Mouse (Mus musculus): ENCODE results near the gene Traf3. TPM values are rescaled to one million over a fixed set of nuclear protein-coding genes. Genes with fewer than 3 reads are reported as not detected.

Gene Traf3
- polyA plus RNA-seq, 1 experiment from 2014 or later, result 23.4 TPM

DNA sequence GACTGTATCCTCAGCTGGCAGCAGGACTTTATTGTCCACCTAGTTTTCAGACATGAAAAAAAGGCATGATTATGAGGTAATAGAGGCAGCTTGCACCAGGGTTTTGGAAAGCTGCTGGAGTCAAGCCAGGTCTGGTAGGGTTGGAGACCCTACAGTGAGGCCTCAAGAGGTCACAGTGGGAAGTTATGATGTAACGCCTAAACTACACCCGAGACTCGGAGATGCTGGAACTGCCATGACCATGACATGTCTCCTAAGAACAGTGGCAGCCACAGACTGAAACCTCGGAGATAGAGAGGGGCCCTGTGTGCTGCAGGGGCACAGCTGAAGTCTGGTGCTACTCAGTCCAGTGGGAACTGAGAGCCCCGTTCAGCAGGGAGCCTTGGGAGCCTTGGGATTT, 18.3 kb downstream of the Traf3 start, which contains the start of gene 4930595D18Rik:
Gene 4930595D18Rik (minus strand): TSS at position 16 of the 400 bp plus-strand sequence.
- no peaks in the 10 kb centered on the region for H3K27me3 ChIP-seq
- H3K27ac ChIP-seq, result no peak within 1 kb of the TSS
- no peak within 1 kb of the TSS for H3K9ac ChIP-seq
- no peaks in the 10 kb centered on the region for H3K9me3 ChIP-seq (replicated peaks)
- H3K4me1 ChIP-seq, result no peaks in the 10 kb centered on the region
- no peak within 1 kb of the TSS for H3K4me2 ChIP-seq (replicated peaks)
- H3K4me3 ChIP-seq, result no peak within 1 kb of the TSS
- 0 out of 2 replicates have a peak, but pooled peaks cover 4% of the 10 kb centered on the region for H3K36me3 ChIP-seq
- ATAC-seq (ENCODE audit: low FRiP score), result no peak
- WGBS, result 74% methylated on average over 5 of the region's 5 CpGs

DNA sequence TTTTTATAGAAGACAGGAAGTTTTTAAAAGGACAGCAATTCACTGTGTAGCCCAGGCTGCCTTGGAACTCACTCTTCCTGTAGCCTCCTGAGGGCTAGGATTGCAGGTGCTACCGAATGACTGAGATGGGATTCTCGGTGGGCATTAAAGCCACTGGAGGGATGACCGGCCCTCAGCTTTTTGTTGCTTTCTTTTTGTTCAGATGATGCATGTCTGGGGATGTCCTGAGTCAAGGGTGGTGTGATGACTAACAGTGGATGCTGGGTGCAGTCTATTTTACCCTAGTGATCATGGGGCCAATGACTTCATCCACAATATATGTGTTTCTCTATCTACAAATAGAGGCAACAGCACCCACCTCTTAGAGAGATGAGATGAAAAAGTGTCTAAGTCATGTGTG, 20.8 kb downstream of the Traf3 start:
- no peak for ATAC-seq (ENCODE audit: low FRiP score)
- Histone ChIP-seq H3K36me3 (peaks cover 4% of the 10 kb centered on the region; the same call in 1 of the 2 replicates), H3K9me3 (replicated peaks) (no peaks in the 10 kb centered on the region), H3K9ac (no peak overlapping the region), H3K27me3 (no peaks in the 10 kb centered on the region), H3K4me3 (no peak overlapping the region), H3K4me1 (no peaks in the 10 kb centered on the region), H3K4me2 (replicated peaks) (no peak overlapping the region), H3K27ac (no peak overlapping the region)
- WGBS, result 92% methylated on average over 3 of the region's 3 CpGs

DNA sequence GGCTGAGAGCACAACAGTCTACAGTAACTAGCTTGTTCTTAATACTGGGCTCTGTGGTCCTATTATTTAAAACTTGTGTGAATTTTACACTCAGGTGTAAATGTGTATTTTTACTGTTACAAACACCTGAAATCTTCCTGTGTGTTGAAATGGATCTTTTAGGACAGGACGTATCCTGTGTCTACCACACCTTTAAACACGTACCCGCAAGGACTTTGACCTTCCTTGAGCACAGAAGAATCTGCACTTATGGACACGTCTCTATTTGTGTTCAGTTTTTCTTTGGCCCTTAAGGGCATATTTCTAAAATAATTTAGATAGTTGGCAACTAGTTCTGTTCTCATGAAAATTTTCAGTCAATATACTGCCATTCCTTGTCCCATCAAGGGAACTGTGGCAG, 22.1 kb downstream of the Traf3 start:
- 93% methylated on average over 4 of the region's 4 CpGs for WGBS
- no peaks in the 10 kb centered on the region for H3K9me3 ChIP-seq (replicated peaks)
- no peak for ATAC-seq (ENCODE audit: low FRiP score)
- no peak overlapping the region for H3K9ac ChIP-seq
- no peak overlapping the region for H3K27ac ChIP-seq
- peaks cover 4% of the 10 kb centered on the region; the same call in 1 of the 2 replicates for H3K36me3 ChIP-seq
- no peak overlapping the region for H3K4me2 ChIP-seq (replicated peaks)
- no peak overlapping the region for H3K4me3 ChIP-seq
- peaks cover 9% of the 10 kb centered on the region for H3K4me1 ChIP-seq
- H3K27me3 ChIP-seq, result no peaks in the 10 kb centered on the region

DNA sequence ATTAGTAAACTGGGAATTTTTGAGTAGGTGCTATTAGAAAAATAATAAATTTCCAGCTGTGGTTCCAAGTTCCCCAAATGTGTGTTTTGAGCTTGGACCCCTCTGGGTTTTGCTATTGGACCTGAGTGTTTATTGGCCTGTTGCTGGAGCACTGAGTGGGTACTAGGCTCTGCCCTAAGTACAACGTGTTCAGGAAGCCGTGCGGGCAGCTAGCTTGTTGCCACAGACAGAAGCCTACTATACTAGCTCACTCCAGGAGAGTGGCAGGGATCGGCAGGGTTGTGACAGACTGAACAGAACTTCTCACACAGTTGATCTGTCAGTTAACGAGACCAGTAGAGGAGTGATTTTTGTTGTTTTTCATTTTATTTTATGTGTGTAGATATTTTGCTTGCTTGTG, 24.2 kb downstream of the Traf3 start:
- H3K9ac ChIP-seq, result no peak overlapping the region
- H3K4me2 ChIP-seq (replicated peaks), result no peak overlapping the region
- H3K27me3 ChIP-seq, result no peaks in the 10 kb centered on the region
- peaks cover 18% of the 10 kb centered on the region for H3K4me1 ChIP-seq
- WGBS, result 83% methylated on average over 5 of the region's 5 CpGs
- no peak overlapping the region for H3K4me3 ChIP-seq
- no peaks in the 10 kb centered on the region for H3K9me3 ChIP-seq (replicated peaks)
- H3K36me3 ChIP-seq, result peaks cover 4% of the 10 kb centered on the region; the same call in 1 of the 2 replicates
- ATAC-seq (ENCODE audit: low FRiP score), result no peak
- H3K27ac ChIP-seq, result no peak overlapping the region

DNA sequence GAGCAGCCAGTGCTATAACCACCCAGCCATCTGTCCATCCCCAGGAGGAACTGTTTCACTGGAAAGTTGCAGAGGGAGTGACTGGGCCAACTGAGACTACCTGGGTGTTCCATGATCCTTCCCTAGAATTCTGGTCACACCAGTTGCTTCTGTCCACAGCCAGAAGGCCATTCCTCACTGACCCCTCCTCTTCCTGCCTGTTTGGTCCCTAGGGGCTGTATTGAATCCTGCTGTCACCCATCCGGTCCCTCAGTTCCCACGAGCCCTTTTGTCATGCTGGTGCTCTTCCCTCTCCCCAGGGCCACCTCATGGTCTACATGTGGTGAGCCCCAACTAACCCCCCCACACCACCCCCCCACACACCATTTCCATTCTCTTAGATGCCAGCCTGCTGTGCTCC, 24.7 kb downstream of the Traf3 start:
- Histone ChIP-seq H3K36me3 (peaks cover 4% of the 10 kb centered on the region; the same call in 1 of the 2 replicates), H3K4me3 (no peak overlapping the region), H3K9ac (no peak overlapping the region), H3K4me2 (replicated peaks) (no peak overlapping the region), H3K4me1 (peaks cover 18% of the 10 kb centered on the region), H3K9me3 (replicated peaks) (no peaks in the 10 kb centered on the region), H3K27me3 (no peaks in the 10 kb centered on the region), H3K27ac (no peak overlapping the region)
- no peak for ATAC-seq (ENCODE audit: low FRiP score)
- 64% methylated on average over 2 of the region's 2 CpGs for WGBS

DNA sequence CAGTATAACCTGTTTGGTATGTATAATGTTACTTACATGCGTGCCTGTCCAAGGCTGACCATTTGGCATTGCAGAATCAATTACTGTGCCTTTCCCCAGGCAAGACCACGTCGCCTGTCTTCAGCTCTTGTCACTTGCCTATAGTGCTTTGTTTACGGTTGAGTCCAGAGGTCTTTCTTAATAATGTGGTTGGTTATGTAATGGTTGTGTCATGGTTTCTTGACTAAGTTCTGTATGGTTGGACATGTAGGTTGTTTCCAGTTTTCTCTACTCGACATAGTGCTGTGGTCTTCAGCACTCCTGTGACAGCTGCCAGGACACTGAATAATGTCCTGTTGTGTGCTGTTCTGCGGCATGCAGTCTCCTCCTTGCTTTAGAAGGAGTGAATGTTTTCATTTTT, 26.6 kb downstream of the Traf3 start:
- Histone ChIP-seq H3K4me1 (peaks cover 18% of the 10 kb centered on the region), H3K36me3 (peaks cover 4% of the 10 kb centered on the region; the same call in 1 of the 2 replicates), H3K4me3 (no peak overlapping the region), H3K9me3 (replicated peaks) (no peaks in the 10 kb centered on the region), H3K4me2 (replicated peaks) (no peak overlapping the region), H3K27ac (no peak overlapping the region), H3K9ac (no peak overlapping the region), H3K27me3 (no peaks in the 10 kb centered on the region)
- 69% methylated on average over 6 of the region's 6 CpGs for whole genome bisulfite sequencing
- no peak for ATAC-seq (ENCODE audit: low FRiP score)

DNA sequence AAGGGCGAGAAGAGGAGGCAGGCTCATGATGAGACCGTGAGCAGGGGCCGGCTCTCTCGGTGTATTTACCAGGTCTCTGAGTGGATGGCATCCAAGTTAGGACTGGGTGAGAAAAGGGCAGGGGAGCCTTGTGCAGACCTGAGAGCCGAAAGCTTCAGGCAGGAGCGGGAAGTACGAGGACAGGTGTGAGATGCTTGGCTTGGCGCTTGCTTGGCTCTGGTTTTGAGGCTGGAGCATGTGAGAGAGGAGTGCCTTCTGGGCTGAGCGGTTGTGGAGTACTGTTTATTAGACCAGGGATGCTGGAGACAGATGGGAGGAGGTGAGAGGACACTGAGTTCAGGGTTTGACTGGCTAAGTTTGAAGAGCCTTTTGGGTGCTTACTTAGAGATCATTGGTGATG, 27.2 kb downstream of the Traf3 start:
- H3K36me3 ChIP-seq, result peaks cover 4% of the 10 kb centered on the region; the same call in 1 of the 2 replicates
- H3K9ac ChIP-seq, result 0 out of 2 replicates have a peak overlapping the region, but pooled peaks have one; percentile 23
- WGBS, result 75% methylated on average over 9 of the region's 9 CpGs
- H3K4me3 ChIP-seq, result no peak overlapping the region
- ATAC-seq (ENCODE audit: low FRiP score), result no peak
- H3K27me3 ChIP-seq, result no peaks in the 10 kb centered on the region
- H3K4me2 ChIP-seq (replicated peaks), result no peak overlapping the region
- H3K4me1 ChIP-seq, result peaks cover 18% of the 10 kb centered on the region
- H3K27ac ChIP-seq, result 0 out of 2 replicates have a peak overlapping the region, but pooled peaks have one; percentile 19
- no peaks in the 10 kb centered on the region for H3K9me3 ChIP-seq (replicated peaks)

DNA sequence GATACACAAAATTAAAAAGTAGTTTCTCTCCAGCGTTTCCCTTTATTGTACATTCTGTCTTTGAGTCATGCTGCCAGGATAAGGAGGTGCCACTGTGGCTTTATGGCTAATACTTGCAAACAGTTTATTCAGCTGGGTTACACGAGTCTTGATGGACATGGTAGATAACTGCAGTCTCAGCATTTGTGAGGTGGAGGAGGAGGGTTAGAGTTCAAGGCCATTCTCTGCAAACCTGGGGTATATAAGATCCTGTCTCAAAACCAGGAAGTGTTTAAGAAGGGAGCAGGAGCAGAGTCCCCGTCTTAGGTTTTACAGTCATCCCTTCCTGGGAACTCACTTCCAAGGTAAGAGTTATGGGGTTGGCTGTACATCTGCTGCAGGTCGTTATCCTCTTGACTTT, 30.4 kb downstream of the Traf3 start:
- Histone ChIP-seq H3K27ac (no peak overlapping the region), H3K27me3 (no peaks in the 10 kb centered on the region), H3K36me3 (no peaks in the 10 kb centered on the region; the same call in 1 of the 2 replicates), H3K4me2 (replicated peaks) (no peak overlapping the region), H3K4me3 (no peak overlapping the region), H3K9ac (no peak overlapping the region), H3K9me3 (replicated peaks) (no peaks in the 10 kb centered on the region), H3K4me1 (peaks cover 18% of the 10 kb centered on the region)
- WGBS, result 85% methylated on average over 4 of the region's 4 CpGs
- no peak for ATAC-seq (ENCODE audit: low FRiP score)

DNA sequence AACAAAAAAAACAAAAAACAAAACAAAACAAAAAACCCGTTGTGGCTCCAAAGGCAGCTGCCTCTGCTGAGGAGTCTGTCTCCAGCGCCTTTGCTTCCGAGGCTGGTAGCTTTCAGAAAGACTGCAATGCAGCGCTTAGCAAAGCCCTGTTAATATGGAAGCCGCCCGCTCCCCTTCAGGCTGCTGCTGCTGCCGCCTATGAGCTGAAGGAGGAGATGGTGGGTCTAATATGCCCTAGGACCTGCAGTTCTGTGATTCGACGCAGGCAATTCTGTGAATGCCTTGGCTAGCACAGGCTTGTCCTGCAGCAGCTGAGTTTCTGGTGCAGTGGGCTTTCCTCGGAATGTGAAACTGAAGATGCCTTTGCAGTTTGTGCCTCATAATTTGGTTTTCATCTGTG, 36.9 kb downstream of the Traf3 start:
- H3K27me3 ChIP-seq, result no peaks in the 10 kb centered on the region
- H3K36me3 ChIP-seq, result no peaks in the 10 kb centered on the region; the same call in 1 of the 2 replicates
- no peak overlapping the region for H3K4me2 ChIP-seq (replicated peaks)
- no peak for ATAC-seq (ENCODE audit: low FRiP score)
- no peak overlapping the region for H3K4me3 ChIP-seq
- H3K9ac ChIP-seq, result no peak overlapping the region
- H3K4me1 ChIP-seq, result peaks cover 9% of the 10 kb centered on the region
- H3K9me3 ChIP-seq (replicated peaks), result no peaks in the 10 kb centered on the region
- no peak overlapping the region for H3K27ac ChIP-seq
- WGBS, result 62% methylated on average over 10 of the region's 10 CpGs

DNA sequence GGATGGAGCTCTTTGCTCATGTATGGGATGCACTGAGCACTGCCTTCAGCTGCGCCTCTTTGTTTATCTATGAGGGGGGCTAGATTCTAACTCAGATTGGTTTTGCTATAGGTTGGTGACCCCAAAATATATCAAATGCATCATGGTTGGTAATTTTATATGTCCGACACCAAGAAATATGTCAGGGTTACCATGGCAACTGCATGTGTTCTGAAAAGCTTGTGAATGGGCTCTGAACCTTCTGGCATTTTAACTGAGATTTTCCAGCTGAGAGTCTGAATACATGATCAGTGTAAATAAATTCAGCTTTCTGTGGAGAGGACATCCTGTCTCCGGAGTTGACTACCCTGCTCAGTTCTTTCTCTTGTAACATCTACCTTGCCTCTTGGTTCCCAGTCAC, 37.8 kb downstream of the Traf3 start:
- Histone ChIP-seq H3K4me3 (no peak overlapping the region), H3K36me3 (no peaks in the 10 kb centered on the region; the same call in 1 of the 2 replicates), H3K27me3 (no peaks in the 10 kb centered on the region), H3K4me1 (peaks cover 9% of the 10 kb centered on the region), H3K9me3 (replicated peaks) (no peaks in the 10 kb centered on the region), H3K4me2 (replicated peaks) (no peak overlapping the region), H3K27ac (no peak overlapping the region), H3K9ac (no peak overlapping the region)
- ATAC-seq (ENCODE audit: low FRiP score), result no peak
- WGBS, result 57% methylated on average over 3 of the region's 3 CpGs

DNA sequence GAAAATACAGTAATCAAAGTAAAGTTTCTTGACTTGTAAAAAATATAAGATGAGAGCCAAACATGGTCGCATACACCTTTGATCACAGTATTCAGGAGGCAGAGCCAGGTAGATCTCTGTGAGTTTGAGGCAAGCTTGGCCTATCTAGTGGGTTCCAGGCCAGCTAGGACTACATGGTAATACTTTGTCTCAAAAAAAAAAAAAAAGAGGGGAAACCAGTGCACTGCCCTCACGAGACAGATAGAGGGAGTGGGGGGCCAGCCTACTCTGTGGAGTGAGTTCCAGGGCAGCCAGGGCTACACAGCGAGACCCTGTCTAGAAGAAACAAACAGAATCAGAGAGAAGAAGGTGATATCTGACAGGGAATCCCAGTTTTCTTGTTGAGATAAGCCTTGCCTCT, 41.5 kb downstream of the Traf3 start:
- Histone ChIP-seq H3K9me3 (replicated peaks) (no peaks in the 10 kb centered on the region), H3K27me3 (no peaks in the 10 kb centered on the region), H3K4me2 (replicated peaks) (no peak overlapping the region), H3K4me1 (peaks cover 9% of the 10 kb centered on the region), H3K36me3 (no peaks in the 10 kb centered on the region), H3K27ac (no peak overlapping the region), H3K9ac (no peak overlapping the region), H3K4me3 (no peak overlapping the region)
- 89% methylated on average over 3 of the region's 3 CpGs for WGBS
- no peak for ATAC-seq (ENCODE audit: low FRiP score)

DNA sequence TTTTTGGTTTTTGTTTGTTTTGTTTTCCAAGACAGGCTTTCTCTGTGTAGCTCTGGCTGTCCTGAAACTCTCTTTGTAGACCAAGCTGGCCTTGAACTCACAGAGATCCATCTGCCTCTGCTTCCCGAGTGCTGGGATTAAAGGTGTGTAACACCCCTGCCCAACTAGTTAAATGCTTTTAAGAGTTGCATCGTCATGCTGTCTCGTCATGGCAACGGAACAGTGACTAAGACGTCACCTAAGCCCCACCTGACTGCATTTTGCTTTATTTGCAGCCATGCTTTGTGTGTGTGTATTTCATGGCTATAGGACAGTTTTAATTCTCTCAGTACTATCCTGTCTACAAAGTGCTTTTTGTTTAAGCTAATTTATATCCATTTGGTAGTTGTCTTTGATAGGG, 45.6 kb downstream of the Traf3 start:
- no peaks in the 10 kb centered on the region for H3K9me3 ChIP-seq (replicated peaks)
- H3K36me3 ChIP-seq, result no peaks in the 10 kb centered on the region
- 79% methylated on average over 5 of the region's 5 CpGs for WGBS
- no peaks in the 10 kb centered on the region for H3K27me3 ChIP-seq
- no peak overlapping the region for H3K4me3 ChIP-seq
- no peak overlapping the region for H3K4me2 ChIP-seq (replicated peaks)
- no peak overlapping the region for H3K9ac ChIP-seq
- ATAC-seq (ENCODE audit: low FRiP score), result no peak
- H3K4me1 ChIP-seq, result no peaks in the 10 kb centered on the region
- H3K27ac ChIP-seq, result no peak overlapping the region

DNA sequence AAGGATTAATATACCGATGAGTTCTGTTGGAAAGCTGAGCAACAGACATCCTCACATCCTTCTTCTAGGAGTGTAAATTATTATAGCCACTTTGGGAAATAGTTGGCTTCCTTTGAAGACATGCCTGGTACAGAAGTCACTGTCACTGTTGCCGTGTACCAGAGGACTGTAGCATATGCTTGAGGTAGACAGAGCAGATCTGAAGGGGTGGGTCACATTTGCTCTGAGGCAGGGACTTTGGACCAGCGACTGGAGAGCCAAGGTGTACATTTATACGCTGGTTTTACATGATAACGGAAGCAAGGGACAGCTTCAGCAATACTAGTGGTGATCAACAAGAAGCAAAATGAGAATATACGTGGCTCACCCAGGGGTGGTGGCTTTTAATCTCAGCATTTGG, 52.7 kb downstream of the Traf3 start:
- no peak overlapping the region for H3K9ac ChIP-seq
- H3K27me3 ChIP-seq, result no peaks in the 10 kb centered on the region
- no peak overlapping the region for H3K4me2 ChIP-seq (replicated peaks)
- 92% methylated on average over 6 of the region's 6 CpGs for WGBS
- H3K4me1 ChIP-seq, result no peaks in the 10 kb centered on the region
- peaks cover 34% of the 10 kb centered on the region for H3K36me3 ChIP-seq
- H3K27ac ChIP-seq, result no peak overlapping the region
- H3K9me3 ChIP-seq (replicated peaks), result peaks cover 15% of the 10 kb centered on the region
- no peak for ATAC-seq (ENCODE audit: low FRiP score)
- no peak overlapping the region for H3K4me3 ChIP-seq

Data from hindbrain, embryonic 12.5 days (tissue).